In genomic region chr12:110699171-110699547, GRCm38 (mm10) we compare ENCODE assay signal across 13 mouse cellular contexts. TPM values are rescaled to one million over a fixed set of nuclear protein-coding genes. Genes with fewer than 3 reads are reported as not detected.
DNase-seq lines count a peak whose midpoint lies in the region; ATAC-seq and TF ChIP-seq lines count a peak whose summit lies in the region.
"Had no signal": no experiment of that assay in that cellular context is flagged by ENCODE, and none has a peak within 500 bp of the region (broad histone marks: within the 10 kb centered on the region; RNA-seq: fewer than 3 reads in every experiment).

No protein-coding gene starts in this region.

- no peak for ATAC-seq in intestine, embryonic 14.5 days (replicated peaks; ENCODE audit: low FRiP score, low TSS enrichment, low read depth)
- ATAC-seq in intestine, embryonic 15.5 days: no peak
- ATAC-seq in limb, embryonic 14.5 days (ENCODE audit: low FRiP score, low read depth): no peak

- H3K4me3 ChIP-seq in intestine, embryonic 14.5 days (ENCODE audit: low read depth, low read length): no peak overlapping the region
- no peak overlapping the region for H3K4me3 ChIP-seq in intestine, embryonic 15.5 days (replicated peaks)
- H3K4me3 ChIP-seq in E14TG2a.4 (replicated peaks; ENCODE audit: low read length) (peak overlapping the region; percentile 89), ES-E14 (ENCODE audit: insufficient read depth in 1 of 2, low read depth in 1 of 2, low read length in 2 of 2, poor library complexity in 1 of 2, severe bottlenecking in 1 of 2) (peak overlapping the region; percentile 41 to 80; a peak in 3 of 4 replicates)
- H3K4me3 ChIP-seq in limb, embryonic 14.5 days (replicated peaks; ENCODE audit: low read length): no peak overlapping the region
- H3K4me3 ChIP-seq: hindbrain, embryonic 15.5 days; myocyte had no signal

- peaks cover 14% of the 10 kb centered on the region for H3K4me1 ChIP-seq in intestine, embryonic 14.5 days (replicated peaks; ENCODE audit: control insufficient read depth, insufficient read depth, low read length)
- peaks cover 11% of the 10 kb centered on the region; the same call in 1 of the 2 replicates for H3K4me1 ChIP-seq in intestine, embryonic 15.5 days (replicated peaks)
- H3K4me1 ChIP-seq in E14TG2a.4 (replicated peaks; ENCODE audit: low read depth, low read length) (peaks cover 70% of the 10 kb centered on the region), ES-E14 (ENCODE audit: control insufficient read depth in 2 of 2, insufficient read depth in 2 of 2, low read length in 2 of 2, poor library complexity in 1 of 2) (peaks cover 7 to 12% of the 10 kb centered on the region in 2 experiments; a peak in 3 of 4 replicates)
- H3K4me1 ChIP-seq in limb, embryonic 14.5 days (ENCODE audit: control insufficient read depth, insufficient read depth, low read length): peaks cover 11% of the 10 kb centered on the region; the same call in 1 of the 2 replicates

- no peaks in the 10 kb centered on the region for H3K27me3 ChIP-seq in intestine, embryonic 14.5 days (replicated peaks; ENCODE audit: control insufficient read depth, insufficient read depth, low read length)
- no peaks in the 10 kb centered on the region for H3K27me3 ChIP-seq in intestine, embryonic 15.5 days (replicated peaks)
- H3K27me3 ChIP-seq in E14TG2a.4 (ENCODE audit: insufficient read depth, low read length): no peaks in the 10 kb centered on the region
- H3K27me3 ChIP-seq in limb, embryonic 14.5 days (ENCODE audit: control insufficient read depth, insufficient read depth, low read length): no peaks in the 10 kb centered on the region
- H3K27me3 ChIP-seq: hindbrain, embryonic 15.5 days had no signal

- H3K36me3 ChIP-seq in intestine, embryonic 14.5 days (ENCODE audit: control insufficient read depth, insufficient read depth, low read length): peaks cover 6% of the 10 kb centered on the region
- peaks cover 4% of the 10 kb centered on the region; the same call in 1 of the 2 replicates for H3K36me3 ChIP-seq in intestine, embryonic 15.5 days
- peaks cover 15% of the 10 kb centered on the region for H3K36me3 ChIP-seq in E14TG2a.4 (ENCODE audit: insufficient read depth, low read length)
- peaks cover 16% of the 10 kb centered on the region for H3K36me3 ChIP-seq in ES-E14 (ENCODE audit: control insufficient read depth, insufficient read depth, low read length, poor library complexity, severe bottlenecking)
- H3K36me3 ChIP-seq in limb, embryonic 14.5 days (ENCODE audit: control insufficient read depth, insufficient read depth, low read length): peaks cover 7% of the 10 kb centered on the region

- no peak overlapping the region for H3K27ac ChIP-seq in intestine, embryonic 14.5 days (ENCODE audit: low read depth)
- no peak overlapping the region for H3K27ac ChIP-seq in intestine, embryonic 15.5 days
- H3K27ac ChIP-seq in ES-E14 (ENCODE audit: insufficient read depth, low read depth, low read length, poor library complexity, severe bottlenecking): peak overlapping the region; percentile 96; the same call in 1 of the 2 replicates
- H3K27ac ChIP-seq in limb, embryonic 14.5 days (replicated peaks; ENCODE audit: low read depth, low read length): no peak overlapping the region
- H3K27ac ChIP-seq: hindbrain, embryonic 15.5 days had no signal

- no peak for TF ChIP-seq POLR2A in limb, embryonic 14.5 days (IDR thresholded peaks at IDR 0.05; ENCODE audit: borderline replicate concordance, extremely low read depth, insufficient read depth, insufficient read length)

- in situ Hi-C loops in ES-E14 (cut with MboI; ENCODE audit: low sequenced_read_pairs in 2 of 2, unreplicated experiment in 2 of 2): loop anchor here in 1 of 2 experiments (25.0 kb wide), 1 partner anchor 838 kb away; the partner anchor contains the start of gene Eif5

- H3K4me2 ChIP-seq in intestine, embryonic 14.5 days (ENCODE audit: low read length): peak overlapping the region; percentile 23; the same call in 1 of the 2 replicates
- no peak overlapping the region for H3K4me2 ChIP-seq in intestine, embryonic 15.5 days (replicated peaks)
- H3K4me2 ChIP-seq in limb, embryonic 14.5 days (replicated peaks; ENCODE audit: low read depth, low read length, severe bottlenecking): no peak overlapping the region
- H3K4me2 ChIP-seq: hindbrain, embryonic 15.5 days had no signal

- WGBS in intestine, embryonic 14.5 days: 54% methylated on average over 2 of the region's 2 CpGs
- WGBS in intestine, embryonic 15.5 days: 46% methylated on average over 2 of the region's 2 CpGs
- 44% methylated on average over 2 of the region's 2 CpGs for WGBS in limb, embryonic 14.5 days

- no peak overlapping the region for H3K9ac ChIP-seq in intestine, embryonic 14.5 days (ENCODE audit: low read length)
- no peak overlapping the region for H3K9ac ChIP-seq in intestine, embryonic 15.5 days
- H3K9ac ChIP-seq in ES-E14 (ENCODE audit: insufficient read depth, low read depth, low read length, poor library complexity, severe bottlenecking): peak overlapping the region; percentile 83
- H3K9ac ChIP-seq in limb, embryonic 14.5 days (ENCODE audit: low read depth, low read length, severe bottlenecking): peak overlapping the region; percentile 34; the same call in 1 of the 2 replicates
- H3K9ac ChIP-seq: hindbrain, embryonic 15.5 days had no signal

- no peaks in the 10 kb centered on the region for H3K9me3 ChIP-seq in intestine, embryonic 14.5 days (ENCODE audit: control insufficient read depth, low read length)
- no peaks in the 10 kb centered on the region for H3K9me3 ChIP-seq in intestine, embryonic 15.5 days
- no peaks in the 10 kb centered on the region for H3K9me3 ChIP-seq in E14TG2a.4 (ENCODE audit: low read length)
- H3K9me3 ChIP-seq in ES-E14 (ENCODE audit: control insufficient read depth, insufficient read depth, low read depth, low read length): no peaks in the 10 kb centered on the region
- H3K9me3 ChIP-seq in limb, embryonic 14.5 days (ENCODE audit: control insufficient read depth, low read length): no peaks in the 10 kb centered on the region
- H3K9me3 ChIP-seq: hindbrain, embryonic 15.5 days had no signal

- TF ChIP-seq CTCF in E14TG2a.4 (conservative IDR thresholded peaks at IDR 0.05; ENCODE audit: low read length): no peak

- no peak for DNase-seq in intestine, embryonic 14.5 days (ENCODE audit: low spot score)
- no peak for DNase-seq in ES-E14 (ENCODE audit: low read depth, low spot score)
- DNase-seq in limb, embryonic 14.5 days (ENCODE audit: low spot score): no peak
- no peak for DNase-seq in B cell, adult 2 months
- DNase-seq in left cerebral cortex, adult 8-10 months (ENCODE audit: low spot score in 2 of 2): no peak
- DNase-seq: gastrocnemius, postnatal 10 days; lung, postnatal 10 days had no signal

TF ChIP-seq in ES-E14, 5 proteins besides CTCF, POLR2A, EP300 and RAD21:
- TF ChIP-seq MAFK (IDR thresholded peaks at IDR 0.05; ENCODE audit: insufficient read depth, low read depth, low read length): peak; percentile 83
- no peak for TF ChIP-seq HCFC1 (IDR thresholded peaks at IDR 0.05; ENCODE audit: borderline replicate concordance, insufficient read depth, low read length)
TF ChIP-seq in ES-E14: peak in this region for 1.

RNA-seq across cellular contexts. Expression of gene Hsp90aa1, which starts 3.4 kb away (rescaled TPM):
- 903 and 985 TPM in 2 replicates for polyA plus RNA-seq in intestine, embryonic 14.5 days (2014; fragmentation: Nextera tagmentation; extraction: Ambion mirVana)
- polyA plus RNA-seq in intestine, embryonic 15.5 days (2015; fragmentation: Nextera tagmentation; extraction: Ambion mirVana): 887 and 955 TPM in 2 replicates
- total RNA-seq in ES-E14 (2012; rRNA removed): 1,672 and 2,383 TPM in 2 replicates
- polyA plus RNA-seq in limb, embryonic 14.5 days (2012; rRNA removed): 164 and 169 TPM in 2 replicates
- polyA plus RNA-seq in limb, embryonic 14.5 days (2014; fragmentation: Nextera tagmentation; extraction: Ambion mirVana): 633 and 664 TPM in 2 replicates
- 1,000 to 10,000 TPM in 3 of 4 experiments, 100 to 1,000 TPM in 1; 977 to 1,063 (median 1,024) TPM for total RNA-seq in left cerebral cortex, adult 8-10 months (2022)

RNA-seq across cellular contexts. Expression of gene 1700001K19Rik, which starts 16.7 kb away (rescaled TPM):
- polyA plus RNA-seq in intestine, embryonic 14.5 days (2014; fragmentation: Nextera tagmentation; extraction: Ambion mirVana): 0.31 TPM in 1 of 2 replicates, not detected in the other
- not detected in 2 replicates for polyA plus RNA-seq in intestine, embryonic 15.5 days (2015; fragmentation: Nextera tagmentation; extraction: Ambion mirVana)
- not detected in 2 replicates for total RNA-seq in ES-E14 (2012; rRNA removed)
- polyA plus RNA-seq in limb, embryonic 14.5 days (2012; rRNA removed): not detected in 2 replicates
- 0.19 and 0.50 TPM in 2 replicates for polyA plus RNA-seq in limb, embryonic 14.5 days (2014; fragmentation: Nextera tagmentation; extraction: Ambion mirVana)
- total RNA-seq in left cerebral cortex, adult 8-10 months (2022): not detected
- total RNA-seq: adrenal gland, adult 18-20 months; common myeloid progenitor, adult 5-6 weeks; gastrocnemius, postnatal 10 days had no signal

RNA-seq across cellular contexts. Expression of gene Wdr20, which starts 38.6 kb away (rescaled TPM):
- 23.7 and 24.1 TPM in 2 replicates for polyA plus RNA-seq in intestine, embryonic 14.5 days (2014; fragmentation: Nextera tagmentation; extraction: Ambion mirVana)
- 19.8 and 21.7 TPM in 2 replicates for polyA plus RNA-seq in intestine, embryonic 15.5 days (2015; fragmentation: Nextera tagmentation; extraction: Ambion mirVana)
- 27.4 and 30.3 TPM in 2 replicates for total RNA-seq in ES-E14 (2012; rRNA removed)
- 27.9 and 30.9 TPM in 2 replicates for polyA plus RNA-seq in limb, embryonic 14.5 days (2012; rRNA removed)
- 20.4 and 25.9 TPM in 2 replicates for polyA plus RNA-seq in limb, embryonic 14.5 days (2014; fragmentation: Nextera tagmentation; extraction: Ambion mirVana)
- total RNA-seq in left cerebral cortex, adult 8-10 months (2022): 10 to 100 TPM; 44.9 to 50.4 (median 47.1) TPM

Comparison
In these comparisons a context has a peak if more than half of its experiments do, and no peak if none do; other contexts are left out.
1. H3K4me3 ChIP-seq: peak in E14TG2a.4 (single experiment) and ES-E14 (2 of 2); none in intestine, embryonic 14.5 days (single experiment), intestine, embryonic 15.5 days (single experiment) and limb, embryonic 14.5 days (single experiment).
2. H3K9ac ChIP-seq: peak in ES-E14 (single experiment) and limb, embryonic 14.5 days (single experiment); none in intestine, embryonic 14.5 days (single experiment) and intestine, embryonic 15.5 days (single experiment).